Mouse (Mus musculus) gastrocnemius, postnatal 36 days (tissue): Measurements from ENCODE around the gene Pax2. TPM values are rescaled to one million over a fixed set of nuclear protein-coding genes. Genes with fewer than 3 reads are reported as not detected.

Experiments
- DNase-seq, 2 experiments: peaks; one replicate each; pipeline ENCODE4 v3.0.0; 2022
- intact Hi-C: fragments of 180-260 bp; cut with DNase I; formaldehyde crosslinking; loops from one replicate; pipeline ENCODE4 v1.15.1; 2025
- total RNA-seq, 2 experiments: library from RNA; stranded (reverse); gene quantifications; 2 replicates each; pipeline ENCODE4 v1.2.3; 2021

Gene Pax2
- total RNA-seq, 2 experiments from 2014 or later = not detected

- intact Hi-C loops = no loop called here
Observed at GRCm38 (mm10) chr19:44747471-44747870, 8.4 kb upstream of the Pax2 start.

GRCm38 (mm10) chr19:44748271-44748670, 7.6 kb upstream of the Pax2 start:
- DNase-seq = no peak
- intact Hi-C loops = no loop called here

More at GRCm38 (mm10) chr19:44747471-44747870, 8.4 kb upstream of the Pax2 start:
- DNase-seq = no peak

DNA sequence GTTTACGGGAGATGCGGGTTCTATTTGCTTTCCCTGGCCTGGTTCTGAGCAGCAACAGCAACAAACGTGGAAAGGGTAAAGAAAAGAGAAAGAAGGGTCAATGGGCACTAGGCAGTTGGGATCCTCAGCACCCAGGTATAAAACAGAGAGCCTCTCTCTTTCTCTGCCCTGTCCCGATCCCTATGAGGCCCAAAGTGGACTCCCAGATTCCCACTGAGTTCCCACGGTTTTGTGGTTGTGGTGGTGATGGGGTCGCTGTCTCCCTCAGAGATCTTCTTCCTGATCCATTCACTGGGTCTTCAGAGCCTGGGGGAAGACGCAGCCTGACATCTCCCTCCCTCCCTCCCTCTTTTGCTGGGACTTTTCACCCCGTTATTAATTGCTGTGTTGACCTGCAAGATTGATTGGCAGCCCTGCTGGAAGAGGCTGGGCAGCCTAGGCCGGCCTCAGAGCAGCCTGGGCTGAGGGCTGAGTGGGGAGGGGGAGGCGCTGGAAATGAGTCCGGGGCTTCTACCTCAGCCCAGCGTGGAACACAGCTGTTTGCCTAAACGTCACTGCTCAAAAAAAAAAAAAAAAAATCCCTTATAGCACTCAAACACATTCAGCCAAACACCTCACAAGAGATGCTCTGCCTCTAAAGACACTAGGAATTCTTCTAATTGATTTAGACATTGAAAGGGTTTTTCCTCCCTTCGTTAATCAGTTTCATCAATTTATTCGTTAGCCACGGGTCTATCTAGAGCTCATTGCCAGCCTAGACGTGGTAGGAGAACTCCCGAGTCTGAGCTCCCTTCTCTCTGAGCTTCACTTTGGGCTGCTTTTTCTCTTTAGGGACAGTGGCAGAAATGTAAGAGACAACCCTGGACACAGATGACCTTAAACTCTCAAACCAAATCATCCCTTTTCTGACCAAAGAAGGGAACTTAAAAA, 6.5 kb upstream of the Pax2 start:
- intact Hi-C loops = no loop called here
- DNase-seq = no peak

DNA sequence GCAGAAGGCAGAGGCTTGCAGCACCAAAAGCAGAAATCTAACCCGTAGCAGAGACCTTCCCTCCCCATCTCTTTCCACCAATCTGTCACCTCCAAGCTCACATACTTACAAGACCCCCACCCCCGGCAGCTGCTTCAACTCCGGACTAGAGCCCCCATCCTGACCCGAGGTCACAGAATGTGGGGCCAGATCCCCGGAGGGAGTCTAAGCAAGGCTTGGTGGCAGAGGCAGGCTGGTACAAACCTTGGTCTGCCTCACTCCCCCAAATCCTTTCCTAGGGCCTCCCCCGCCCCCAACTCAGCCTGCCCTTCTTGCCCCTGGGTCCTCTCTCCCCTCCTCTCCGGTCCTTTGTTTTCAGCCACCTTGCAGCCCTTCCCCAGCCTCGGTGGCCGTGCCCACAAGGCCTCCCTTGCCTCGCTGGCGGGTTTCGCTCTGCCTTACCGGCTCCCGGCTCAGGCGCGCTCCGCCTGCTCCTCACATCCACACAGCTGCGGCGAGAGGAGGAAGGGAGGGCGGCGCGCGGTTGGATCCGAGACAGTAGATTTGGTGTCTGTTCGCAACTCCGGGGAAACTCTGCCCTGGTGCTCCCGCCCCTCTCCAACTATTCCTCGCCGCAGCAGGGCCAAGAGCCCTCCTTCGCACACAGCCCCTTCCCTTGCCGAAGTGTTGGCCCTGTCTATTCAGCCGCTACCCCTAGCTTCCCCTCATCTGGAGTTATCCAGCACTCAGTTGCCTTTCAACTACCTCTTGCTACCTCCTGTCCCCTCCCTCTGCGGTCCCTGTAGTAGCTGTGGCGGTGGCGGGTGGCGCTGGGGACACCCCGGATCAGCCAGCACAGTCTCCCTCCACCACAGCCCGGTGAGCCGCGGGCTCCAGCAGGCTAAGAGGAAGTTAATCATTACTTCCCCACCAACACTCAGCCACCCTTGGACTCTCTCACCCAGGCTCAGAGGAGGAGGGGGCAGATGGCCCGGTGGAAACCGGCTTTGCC, 5.5 kb upstream of the Pax2 start:
- intact Hi-C loops = loop anchor here (5.0 kb wide), 1 partner anchor 63 kb away; no protein-coding TSS in a partner anchor
- no peak for DNase-seq

- intact Hi-C loops = loop anchor here (5.0 kb wide), 1 partner anchor 64 kb away; no protein-coding TSS in a partner anchor
- no peak for DNase-seq
Observed at GRCm38 (mm10) chr19:44751042-44751441, 4.8 kb upstream of the Pax2 start.

- intact Hi-C loops = loop anchor here (5.0 kb wide), 1 partner anchor 64 kb away; no protein-coding TSS in a partner anchor
- no peak for DNase-seq
Observed at GRCm38 (mm10) chr19:44751551-44751950, 4.3 kb upstream of the Pax2 start.

- DNase-seq = no peak
- intact Hi-C loops = loop anchor here (5.0 kb wide), 1 partner anchor 65 kb away; no protein-coding TSS in a partner anchor
Observed at GRCm38 (mm10) chr19:44752056-44752940, 3.5 kb upstream of the Pax2 start.

DNA sequence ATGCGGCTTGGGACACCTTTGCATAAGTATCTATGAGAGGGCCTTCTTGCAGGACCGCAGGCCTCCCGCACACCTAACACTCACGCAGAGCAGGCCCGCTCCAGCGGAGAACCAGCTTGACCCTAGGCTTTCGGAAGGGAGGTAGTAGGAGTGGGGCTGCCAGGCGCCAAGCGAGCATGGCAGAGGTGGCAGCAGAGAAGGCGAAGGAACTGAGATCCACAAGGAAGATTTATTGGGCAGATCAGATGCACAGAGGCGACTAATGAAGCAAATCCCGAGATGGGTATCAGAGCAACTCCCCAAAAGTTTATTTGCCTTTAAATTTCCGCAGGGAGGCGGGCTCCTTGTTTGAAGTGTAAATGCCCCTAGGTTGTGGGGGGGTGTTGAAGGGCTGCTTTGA, 2.5 kb upstream of the Pax2 start:
- no peak for DNase-seq
- intact Hi-C loops = loop anchor here (5.0 kb wide), 1 partner anchor 66 kb away; no protein-coding TSS in a partner anchor

GRCm38 (mm10) chr19:44754461-44755377, 1.1 kb upstream of the Pax2 start:
- intact Hi-C loops = loop anchor here (5.0 kb wide), 3 partner anchors 67 to 172 kb away; no protein-coding TSS in a partner anchor
- no peak for DNase-seq

- no peak for DNase-seq
- intact Hi-C loops = loop anchor here (5.0 kb wide), 2 partner anchors 132 to 173 kb away; no protein-coding TSS in a partner anchor
Observed at GRCm38 (mm10) chr19:44755378-44755692, 510 bp upstream of the Pax2 start.

- intact Hi-C loops = loop anchor here (5.0 kb wide), 2 partner anchors 131 to 174 kb away; no protein-coding TSS in a partner anchor
- DNase-seq = no peak
Observed at GRCm38 (mm10) chr19:44756421-44757230, 781 bp downstream of the Pax2 start.

- no peak for DNase-seq
- intact Hi-C loops = loop anchor here (5.0 kb wide), 2 partner anchors 130 to 175 kb away; no protein-coding TSS in a partner anchor
Observed at GRCm38 (mm10) chr19:44757231-44757871, 1.5 kb downstream of the Pax2 start.

- DNase-seq = no peak
- intact Hi-C loops = loop anchor here (5.0 kb wide), 2 partner anchors 128 to 177 kb away; no protein-coding TSS in a partner anchor
Observed at GRCm38 (mm10) chr19:44758846-44759245, 3.0 kb downstream of the Pax2 start.

DNA sequence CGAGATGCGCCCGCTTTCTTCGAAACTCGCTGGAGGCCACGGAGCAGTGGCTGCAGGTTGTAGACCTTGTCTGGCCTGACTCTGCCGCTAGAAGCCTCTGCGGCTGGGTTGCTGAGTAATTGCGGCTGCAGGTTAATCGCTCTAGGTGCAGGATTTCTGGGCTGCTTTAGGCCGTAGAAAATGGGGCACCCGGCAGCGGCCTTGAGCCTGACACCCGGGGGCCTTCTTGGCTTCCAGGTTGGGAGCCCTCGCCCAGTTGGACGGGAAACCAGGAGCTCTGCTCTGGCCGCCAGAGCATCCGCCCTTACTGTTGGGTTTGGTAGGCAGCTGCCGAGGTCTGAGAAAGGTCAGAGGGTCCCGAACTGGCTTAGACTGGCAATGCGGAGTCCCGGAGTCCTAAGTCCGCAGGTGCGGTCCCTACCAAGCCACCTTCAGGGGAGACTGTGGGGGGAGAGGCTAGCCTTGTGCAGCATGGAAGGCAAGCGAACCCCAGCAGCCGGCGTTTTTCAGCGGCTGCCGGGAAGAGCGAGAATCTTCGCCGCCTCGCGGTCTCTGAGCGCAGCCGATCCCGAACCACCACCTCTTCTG, 3.8 kb downstream of the Pax2 start:
- intact Hi-C loops = loop anchor here (5.0 kb wide), 2 partner anchors 128 to 177 kb away; no protein-coding TSS in a partner anchor
- no peak for DNase-seq

DNA sequence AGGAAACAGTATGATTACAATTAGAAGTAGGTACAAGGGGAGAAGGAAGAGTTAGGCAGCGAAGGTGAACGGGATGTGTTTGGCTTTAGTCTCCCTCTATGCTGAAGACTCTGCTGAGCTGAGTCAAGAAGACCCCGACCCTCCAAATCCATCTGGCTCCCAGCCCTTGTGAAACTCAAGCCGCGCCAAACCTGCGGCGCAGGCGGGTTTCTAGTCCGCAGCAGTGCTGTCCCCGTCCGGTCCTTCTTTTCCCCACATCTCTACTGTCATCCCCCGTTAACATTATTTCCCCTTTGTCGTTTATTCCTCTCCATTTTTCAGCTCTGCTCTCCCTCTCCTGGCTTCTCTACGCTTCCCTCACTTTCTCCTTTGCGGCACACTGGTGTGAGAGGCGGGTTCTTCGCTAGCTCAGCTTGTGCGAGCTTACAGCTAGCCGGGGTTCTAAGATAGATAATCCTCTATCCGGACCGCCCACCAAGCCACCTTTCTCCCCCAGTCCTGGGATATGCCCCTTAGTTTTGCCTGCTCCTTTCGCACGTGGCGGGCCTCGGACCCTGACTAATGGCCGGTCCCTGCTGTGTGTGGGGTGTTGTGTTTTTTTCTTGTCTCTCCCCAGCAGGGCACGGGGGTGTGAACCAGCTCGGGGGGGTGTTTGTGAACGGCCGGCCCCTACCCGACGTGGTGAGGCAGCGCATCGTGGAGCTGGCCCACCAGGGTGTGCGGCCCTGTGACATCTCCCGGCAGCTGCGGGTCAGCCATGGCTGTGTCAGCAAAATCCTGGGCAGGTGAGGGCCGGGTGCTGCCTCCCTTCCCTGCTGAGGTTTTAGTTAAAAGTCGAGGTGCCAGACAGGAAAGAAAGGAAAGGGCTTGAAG, 4.7 kb downstream of the Pax2 start:
- intact Hi-C loops = no loop called here
- DNase-seq = no peak
